Mouse (Mus musculus): ENCODE results near the gene C87436.

Gene C87436

GRCm38 (mm10) chr6:86519767-86520345 is 81.7 kb downstream of the C87436 start:
- DNase-seq = no peak

- DNase-seq = peak; percentile 59
Measured at GRCm38 (mm10) chr6:86522001-86522911, 84.1 kb downstream of the C87436 start.

Measured in thymus, postnatal 4 days (tissue).